Mouse (Mus musculus) adrenal gland, postnatal 4 days (tissue): ENCODE measurements around the gene Atxn2l. TPM values are rescaled to one million over a fixed set of nuclear protein-coding genes. Genes with fewer than 3 reads are reported as not detected.
"Not testable (repeated sequence)": the region's sequence is repeated elsewhere in the genome, so short reads cannot be mapped to it uniquely, and the experiment has no call there.

Experiments used
- DNase-seq, 2 experiments: peaks; one replicate each; pipeline ENCODE4 v3.0.0; 2021 to 2022; ENCODE audit warnings: low spot score in 2 of 2, mixed read lengths in 2 of 2
- total RNA-seq, 2 experiments: library from RNA; stranded (reverse); gene quantifications; 2 replicates each; pipeline ENCODE4 v1.2.3; 2021

Gene Atxn2l
- total RNA-seq, 2 experiments from 2014 or later = 109 to 127 TPM

GRCm38 (mm10) chr7:126491973-126492372, 11.3 kb downstream of the Atxn2l start:
- no peak for DNase-seq

- no peak for DNase-seq
Measured at GRCm38 (mm10) chr7:126491005-126491404, 12.2 kb downstream of the Atxn2l start.

- not testable (repeated sequence) for DNase-seq
Measured at GRCm38 (mm10) chr7:126487617-126488385, 15.4 kb downstream of the Atxn2l start.

DNA sequence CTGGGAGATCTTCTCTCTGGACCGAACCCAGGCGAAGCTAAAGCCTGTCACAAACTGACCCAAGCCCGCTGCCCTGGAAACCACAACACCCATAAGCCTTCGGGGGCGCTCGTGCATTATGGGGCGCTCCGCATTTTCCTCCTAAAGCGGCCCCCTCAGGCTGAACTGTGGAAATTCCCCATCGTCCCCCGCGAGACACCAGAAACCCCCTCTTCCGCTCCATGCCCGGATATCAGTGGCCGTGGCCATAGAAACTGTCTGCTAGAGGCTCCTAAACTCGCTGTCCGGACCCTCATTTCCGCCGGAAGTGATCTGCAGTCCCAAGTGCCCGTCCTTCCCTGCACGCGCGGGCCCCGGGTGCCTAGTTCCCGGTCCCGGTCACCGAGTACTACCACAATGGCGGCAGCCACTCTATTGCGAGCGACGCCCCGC, 16.2 kb downstream of the Atxn2l start, which contains the start of gene Tufm:
Gene Tufm, plus strand, starts transcription at position 310 of the 432 bp plus-strand sequence.
- DNase-seq = peak; percentile 79 to 91

- peak; percentile 68 to 78 for DNase-seq
Measured at GRCm38 (mm10) chr7:126482392-126482871, 20.8 kb downstream of the Atxn2l start.

- no peak for DNase-seq
Measured at GRCm38 (mm10) chr7:126481699-126482098, 21.5 kb downstream of the Atxn2l start.

GRCm38 (mm10) chr7:126474993-126475581, 28.1 kb downstream of the Atxn2l start, which contains the start of gene Sh2b1:
Gene Sh2b1, minus strand, starts transcription at chr7:126475424.
- DNase-seq = peak; percentile 62 to 78

DNA sequence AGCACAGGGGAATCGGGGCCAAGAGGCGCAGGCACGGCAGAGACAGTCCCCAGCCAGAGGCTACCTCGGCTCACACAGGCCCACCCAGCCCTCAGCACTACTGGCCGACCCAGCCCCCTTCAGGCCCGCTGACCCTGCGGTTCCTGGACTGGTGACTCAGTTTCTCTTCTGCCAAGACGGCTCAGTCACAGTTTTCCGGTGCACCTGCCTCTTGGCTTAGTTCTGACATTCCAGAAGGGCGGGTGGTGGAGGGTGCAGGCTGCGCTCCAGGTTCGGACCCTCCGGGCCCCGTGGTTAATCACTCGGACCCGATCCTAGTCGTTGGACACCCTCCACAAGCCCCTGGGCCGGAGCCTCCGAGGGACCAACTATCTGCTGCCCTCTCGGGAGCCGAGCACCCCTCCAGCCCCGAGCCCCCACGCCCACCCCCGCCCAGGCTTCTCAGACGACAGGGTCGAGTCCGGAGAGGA, 28.7 kb downstream of the Atxn2l start:
- no peak for DNase-seq

DNA sequence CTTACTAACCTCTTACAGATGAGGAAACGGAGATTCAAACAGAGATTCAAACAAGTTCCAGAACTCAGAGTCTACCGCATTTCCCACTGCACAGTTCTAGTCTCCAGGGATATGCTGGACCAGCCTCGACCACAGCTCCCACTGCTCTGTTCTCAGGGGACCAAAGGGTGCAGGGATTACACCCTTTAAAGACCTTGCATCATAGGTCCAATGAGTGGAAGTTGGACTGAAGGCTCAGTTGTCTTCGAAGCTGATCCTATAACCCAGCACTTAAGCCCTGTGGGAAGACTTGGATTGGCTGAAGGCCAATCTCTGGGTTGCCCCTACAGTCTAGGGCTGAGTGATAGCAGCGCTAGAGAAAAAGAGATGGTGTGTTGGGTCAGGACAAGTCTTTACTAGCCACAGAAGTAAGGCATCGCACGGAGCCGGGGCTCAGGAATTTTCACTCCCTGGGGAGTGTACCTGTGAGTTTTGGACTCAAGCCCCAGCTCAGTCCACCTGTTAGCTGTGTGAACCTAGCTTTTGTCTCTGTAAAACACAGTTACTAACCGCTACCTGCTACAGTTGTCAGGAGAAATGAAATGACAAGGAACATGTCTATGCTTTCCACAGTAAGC, 29.7 kb downstream of the Atxn2l start:
- no peak for DNase-seq

DNA sequence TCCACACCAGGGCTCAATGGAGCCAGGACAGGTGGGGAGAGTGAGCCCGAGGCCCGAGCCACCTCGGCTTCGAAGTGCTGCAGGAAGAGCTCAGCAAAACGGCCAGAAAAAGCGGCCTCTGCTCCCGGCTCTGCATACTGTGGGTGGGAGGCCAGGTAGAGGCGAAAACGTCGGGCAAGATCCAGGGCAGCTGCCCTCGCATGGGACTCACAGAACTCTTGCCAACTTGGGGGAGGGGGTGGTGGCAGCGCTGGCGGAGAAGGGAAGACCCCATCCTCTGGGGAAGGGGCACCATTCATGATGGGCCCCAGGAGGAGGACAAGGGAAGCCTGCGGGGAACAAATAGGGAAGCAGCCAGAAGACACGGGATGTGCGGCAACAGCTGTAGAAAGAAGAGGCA, 30.5 kb downstream of the Atxn2l start:
- no peak for DNase-seq

GRCm38 (mm10) chr7:126472306-126472705, 30.9 kb downstream of the Atxn2l start:
- no peak for DNase-seq

DNA sequence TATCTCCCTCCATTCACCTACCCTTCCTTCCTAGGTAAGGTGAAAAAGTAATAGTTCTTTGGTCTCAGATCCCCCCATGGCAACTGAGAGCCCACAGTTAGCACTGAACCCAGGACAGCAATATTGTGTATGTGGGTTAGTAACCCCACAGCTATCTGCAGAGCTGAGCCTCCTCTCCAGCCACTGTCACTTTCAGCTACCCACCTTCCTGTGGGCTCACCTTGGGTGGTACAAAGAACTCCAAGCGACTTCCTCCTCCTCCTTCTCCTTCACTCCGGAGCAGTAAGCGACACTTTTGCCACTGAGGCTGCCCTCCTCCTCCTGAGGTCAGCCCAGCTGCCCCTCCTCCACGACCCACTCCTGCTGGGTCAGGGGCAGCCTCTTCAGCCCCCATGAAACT, 31.4 kb downstream of the Atxn2l start:
- no peak for DNase-seq

GRCm38 (mm10) chr7:126471361-126471760, 31.9 kb downstream of the Atxn2l start:
- DNase-seq = no peak

DNA sequence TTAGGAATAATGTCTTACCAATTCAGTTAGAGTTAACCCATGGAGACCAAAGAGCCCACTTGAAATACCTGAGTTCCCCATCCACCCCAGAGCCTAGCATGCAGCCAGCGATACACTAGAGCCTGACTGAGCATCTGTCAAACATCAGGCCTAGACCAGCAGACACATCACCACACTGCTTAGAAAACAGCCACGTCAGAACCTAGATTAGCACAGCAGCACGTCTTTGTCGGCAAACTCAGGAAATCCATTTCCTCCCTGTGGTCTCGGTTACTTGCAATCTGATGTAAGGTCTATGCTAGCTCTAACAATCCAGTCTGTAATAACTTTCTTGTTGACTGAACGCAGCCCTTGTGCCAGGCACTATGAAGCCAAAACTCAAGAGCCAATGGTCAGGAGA, 33.2 kb downstream of the Atxn2l start:
- DNase-seq = no peak

GRCm38 (mm10) chr7:126467834-126468627, 35.2 kb downstream of the Atxn2l start:
- no peak for DNase-seq

DNA sequence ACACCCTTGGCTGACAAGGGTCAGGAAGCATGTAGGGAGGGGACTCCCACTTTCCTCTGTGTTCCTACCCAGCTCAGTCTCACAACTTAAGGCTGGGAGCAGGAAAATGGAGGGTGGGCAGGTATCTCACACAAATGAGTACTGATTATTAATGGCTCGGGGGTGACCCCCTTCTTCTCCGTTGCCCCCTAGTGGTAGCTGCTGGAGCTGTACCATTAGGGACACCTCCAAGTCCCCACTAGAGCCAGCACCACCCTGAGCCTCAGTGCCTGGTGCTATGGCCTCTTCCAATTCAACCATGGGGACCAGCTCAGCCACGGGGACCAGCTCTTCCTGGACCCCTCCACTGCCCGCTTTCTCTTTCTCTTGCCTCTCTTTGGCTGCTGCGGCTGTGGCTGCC, 36.0 kb downstream of the Atxn2l start:
- no peak for DNase-seq

GRCm38 (mm10) chr7:126466707-126467106, 36.5 kb downstream of the Atxn2l start:
- DNase-seq = no peak

DNA sequence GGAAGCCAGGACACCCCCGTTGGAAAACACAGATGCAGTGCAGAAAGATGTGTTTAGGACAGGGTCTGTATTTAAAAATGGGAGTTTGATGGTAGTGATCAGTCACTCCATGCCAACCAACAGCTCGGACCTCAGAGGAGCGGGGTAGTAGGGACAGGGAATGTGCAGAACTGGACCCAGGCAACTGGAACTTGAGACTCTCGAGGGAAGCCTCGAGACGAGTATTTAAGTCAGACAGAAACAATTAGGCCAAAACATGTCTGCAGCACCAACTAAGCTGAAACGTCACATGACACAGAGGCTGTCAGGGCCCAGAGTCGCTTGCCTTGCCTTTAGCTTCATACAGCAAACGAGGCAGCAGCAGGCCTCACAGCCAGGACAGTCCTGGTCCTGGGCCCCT, 37.1 kb downstream of the Atxn2l start:
- no peak for DNase-seq

DNA sequence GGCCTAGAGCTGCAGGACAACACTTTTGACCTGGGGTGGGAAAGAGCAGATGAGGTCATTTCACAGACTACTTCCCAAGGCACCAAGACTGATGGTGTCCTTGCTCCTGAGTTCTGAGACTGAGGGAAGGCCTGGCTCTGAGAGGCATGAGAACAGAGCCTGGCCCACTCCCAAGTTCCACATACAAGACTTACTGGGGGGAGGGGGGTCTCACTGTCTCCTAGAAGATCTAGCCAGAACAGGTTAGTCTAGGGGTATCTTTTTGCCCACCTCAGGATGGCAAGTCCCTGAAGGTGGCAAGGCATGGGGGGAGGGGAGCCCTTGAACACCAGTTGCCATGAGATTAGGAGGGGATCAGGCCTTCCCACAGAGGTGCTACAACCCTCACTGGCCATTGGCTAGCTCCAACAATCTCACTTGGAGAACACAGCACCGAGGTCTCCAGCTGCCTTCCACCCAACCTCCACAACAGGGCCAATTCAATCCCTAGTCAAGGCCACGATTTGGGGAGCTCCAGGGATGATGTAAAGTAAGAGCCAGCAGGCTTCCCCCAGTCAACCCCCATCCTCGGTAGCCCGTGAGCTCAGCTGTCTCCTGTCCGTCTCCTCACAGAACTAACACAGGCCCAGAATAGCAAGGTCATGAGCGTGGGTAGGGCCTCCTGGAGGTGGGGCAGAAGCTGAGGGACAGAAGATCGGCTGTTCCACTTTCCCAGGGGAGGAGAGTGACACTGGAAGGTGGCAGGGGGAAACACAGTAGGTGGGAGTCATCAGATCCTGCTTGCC, 37.8 kb downstream of the Atxn2l start:
- DNase-seq = no peak

DNA sequence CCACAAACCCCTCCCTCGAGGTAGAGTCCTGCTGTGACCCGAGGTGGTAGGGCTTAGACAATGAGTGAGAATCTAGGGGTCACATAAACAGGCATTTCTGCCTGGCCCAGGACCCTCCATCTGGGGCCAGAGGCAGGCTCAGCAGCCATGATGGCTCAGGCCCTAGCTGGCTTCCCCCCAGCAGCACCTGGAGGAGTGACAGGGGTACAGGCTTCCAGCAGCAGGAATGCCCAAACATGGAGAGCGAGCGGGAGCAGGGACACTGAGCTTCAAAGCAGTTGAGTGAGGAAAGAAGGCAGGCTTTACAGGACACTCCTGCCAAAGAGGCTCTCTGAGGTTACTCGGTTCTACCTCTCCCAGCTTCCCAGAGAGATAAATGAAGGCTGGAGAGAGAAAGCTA, 38.4 kb downstream of the Atxn2l start:
- no peak for DNase-seq
